Mouse (Mus musculus): ENCODE data around the gene Carns1.

The Carns1 gene

DNA sequence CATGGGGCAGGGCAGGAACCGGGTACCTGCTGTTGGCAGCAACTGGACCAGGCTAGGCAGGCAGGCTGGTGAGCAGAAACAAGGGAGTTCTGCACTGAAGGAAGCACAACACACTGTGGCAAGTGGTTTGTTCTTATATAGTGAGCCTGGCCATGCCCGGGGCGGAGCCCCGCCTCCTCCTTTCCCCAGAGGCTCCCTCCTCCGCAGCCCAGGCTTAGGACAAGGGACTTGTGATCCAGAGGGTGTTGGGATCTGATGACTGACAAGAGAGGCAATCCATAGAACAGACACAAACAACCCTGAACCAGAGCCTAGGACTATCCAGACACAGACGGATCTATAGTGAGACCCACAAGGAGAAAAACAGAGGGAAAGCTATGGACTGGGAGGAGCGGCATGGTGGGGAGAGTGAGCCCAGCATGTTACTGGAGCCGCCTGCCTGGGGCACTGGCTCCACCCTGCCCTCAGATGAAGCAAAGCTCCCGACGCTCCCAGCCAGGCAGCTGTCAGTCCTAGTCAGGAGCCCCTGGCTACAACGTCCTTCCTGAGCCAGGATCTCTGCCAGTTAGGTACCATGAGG lies at the start of gene Carns1:
Carns1 (minus strand) TSS at position 112 of the 580 bp plus-strand sequence.
- no peak for DNase-seq (ENCODE audit: low spot score)

DNA sequence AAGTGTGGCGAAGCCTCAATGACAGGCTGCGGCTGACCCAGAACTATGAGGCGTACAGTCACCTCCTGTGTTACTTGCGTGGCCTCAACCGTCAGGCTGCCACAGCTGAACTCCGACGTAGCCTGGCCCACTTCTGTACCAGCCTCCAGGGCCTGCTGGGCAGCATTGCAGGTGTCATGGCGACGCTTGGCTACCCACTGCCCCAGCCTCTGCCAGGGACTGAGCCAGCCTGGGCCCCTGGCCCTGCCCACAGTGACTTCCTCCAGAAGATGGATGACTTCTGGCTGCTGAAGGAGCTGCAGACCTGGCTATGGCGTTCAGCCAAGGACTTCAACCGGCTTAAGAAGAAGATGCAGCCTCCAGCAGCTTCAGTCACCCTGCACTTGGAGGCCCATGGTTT lies 46.9 kb upstream of the Carns1 start:
- no peak for DNase-seq (ENCODE audit: low spot score)

DNA sequence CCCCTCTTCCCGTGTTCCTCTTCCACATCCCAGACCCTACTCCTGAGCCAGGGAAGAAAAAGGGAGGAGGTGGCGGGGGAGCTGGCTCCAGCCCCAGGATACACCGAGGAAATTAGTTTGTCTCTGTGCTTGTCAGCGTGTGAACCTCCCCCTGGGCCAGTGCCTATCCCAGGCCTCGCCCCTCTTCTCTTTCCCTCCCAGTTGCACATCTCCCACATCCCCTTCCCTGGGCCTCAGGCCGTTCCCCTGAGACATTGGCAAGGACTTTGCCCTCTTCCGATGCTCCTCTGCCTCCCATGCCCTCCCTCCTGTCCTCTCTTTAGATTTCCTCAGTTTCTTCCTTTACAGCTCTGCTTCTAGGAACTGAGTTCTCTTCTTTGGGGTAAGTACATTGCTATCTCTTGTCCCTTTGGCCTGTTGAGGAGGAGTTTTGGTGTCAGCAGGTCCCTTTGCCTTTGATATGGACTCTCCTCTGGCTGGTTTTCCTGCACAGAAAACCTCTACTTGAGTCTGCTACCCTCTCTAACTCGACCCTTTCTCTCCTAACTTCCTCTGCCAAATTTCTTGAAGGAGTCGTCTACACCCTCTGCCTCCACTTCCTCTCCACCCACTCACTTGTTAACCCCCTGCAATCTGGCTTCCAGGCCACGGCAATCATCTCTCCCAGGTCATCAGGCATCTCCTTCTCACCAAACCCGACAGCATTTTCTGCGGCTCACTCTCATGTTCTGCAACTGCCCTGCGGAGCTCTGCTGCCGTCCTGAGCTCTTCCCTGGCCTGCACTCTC lies 45.9 kb upstream of the Carns1 start:
- DNase-seq (ENCODE audit: low spot score) = no peak

DNA sequence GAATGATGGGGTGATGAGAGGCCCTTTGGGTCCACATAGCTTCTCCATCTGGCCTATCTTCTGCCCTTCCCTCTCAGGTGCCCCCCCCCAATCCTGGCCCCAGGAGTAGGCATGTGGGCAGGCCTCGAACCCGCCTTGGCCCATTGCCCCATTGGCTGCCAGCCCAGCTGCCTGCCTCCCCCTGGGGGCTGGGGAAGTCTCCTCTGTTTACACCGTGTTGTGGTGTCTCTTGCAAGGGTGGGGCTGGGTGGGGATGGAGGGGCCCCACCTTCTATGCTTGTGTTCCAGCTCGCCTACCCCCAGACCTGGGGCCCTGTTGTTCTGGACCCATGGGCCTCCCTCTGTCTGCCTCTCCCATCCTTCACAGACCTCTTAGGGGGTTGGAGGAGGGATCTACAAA lies 45.1 kb upstream of the Carns1 start:
- no peak for DNase-seq (ENCODE audit: low spot score)

DNA sequence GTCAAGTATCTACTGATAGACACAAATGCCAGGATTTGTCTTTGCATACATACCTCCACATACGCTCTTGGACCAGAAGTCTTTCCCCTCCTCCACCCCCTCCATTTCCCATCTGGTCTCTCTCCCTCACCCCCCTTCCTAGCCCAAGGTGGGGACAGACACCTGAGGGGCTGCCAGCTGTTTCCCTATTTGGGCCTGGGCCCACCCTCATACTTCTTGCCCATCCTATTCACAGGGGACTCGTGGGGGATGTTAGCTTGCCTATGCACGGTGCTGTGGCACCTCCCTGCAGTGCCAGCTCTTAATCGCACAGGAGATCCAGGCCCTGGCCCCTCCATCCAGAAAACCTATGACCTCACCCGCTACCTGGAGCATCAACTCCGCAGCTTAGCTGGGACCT lies 44.7 kb upstream of the Carns1 start:
- no peak for DNase-seq (ENCODE audit: low spot score)

DNA sequence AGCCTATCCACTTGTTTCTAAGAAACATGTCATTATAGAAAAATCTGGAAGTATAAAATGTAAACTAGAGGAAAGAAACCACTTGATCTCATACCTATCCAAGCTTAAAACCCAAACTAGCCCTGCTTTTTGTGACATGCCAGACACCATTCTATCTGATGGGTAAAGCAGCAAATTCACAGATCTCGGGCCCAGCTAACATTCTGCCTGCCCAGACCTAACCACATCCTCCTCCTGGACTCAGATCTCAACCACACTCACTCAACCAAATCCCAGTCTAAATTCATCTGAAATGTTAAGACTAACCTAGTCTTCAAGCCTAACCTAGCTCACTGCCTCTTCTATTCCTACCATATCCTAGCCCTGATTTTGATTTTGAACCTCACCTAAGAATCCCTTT lies 43.5 kb upstream of the Carns1 start:
- no peak for DNase-seq (ENCODE audit: low spot score)

DNA sequence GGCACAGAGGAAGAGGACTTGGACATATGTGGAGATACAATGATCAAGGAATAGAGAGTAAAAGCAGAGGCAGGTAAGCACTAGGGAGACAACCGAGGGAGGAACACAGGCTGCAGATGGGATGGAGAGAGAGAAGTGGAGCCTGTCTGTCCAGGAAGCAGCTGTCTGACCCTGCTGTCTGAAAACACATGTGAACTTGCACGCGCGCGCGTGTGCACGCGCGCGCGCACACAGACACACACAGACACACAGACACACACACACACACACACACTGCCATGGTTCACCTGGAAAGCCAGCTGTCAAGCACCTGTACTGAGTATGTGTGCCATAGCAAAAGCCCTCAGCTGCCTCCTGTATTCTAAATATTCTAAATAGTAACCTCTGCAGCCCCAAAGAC lies 43.0 kb upstream of the Carns1 start:
- DNase-seq (ENCODE audit: low spot score) = no peak

DNA sequence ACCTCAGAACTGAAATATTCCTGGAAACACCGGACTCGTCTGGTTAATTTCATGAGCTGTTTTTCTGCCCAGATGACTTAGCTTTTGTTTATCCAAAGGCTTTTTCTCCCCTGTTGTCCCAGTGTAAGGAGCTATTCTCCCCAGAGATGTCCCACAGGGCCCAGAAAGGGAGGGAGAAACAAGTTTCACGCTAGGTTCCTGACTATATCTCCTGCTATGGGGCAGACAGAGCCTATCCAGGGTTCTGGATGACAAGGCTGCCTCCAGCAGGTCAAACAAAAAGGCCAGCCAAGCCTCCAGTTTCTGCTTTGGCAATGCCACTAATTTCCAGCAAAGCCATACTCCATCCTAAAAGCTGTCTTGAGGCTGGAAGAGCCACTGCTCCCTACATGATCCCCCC lies 42.6 kb upstream of the Carns1 start:
- no peak for DNase-seq (ENCODE audit: low spot score)

DNA sequence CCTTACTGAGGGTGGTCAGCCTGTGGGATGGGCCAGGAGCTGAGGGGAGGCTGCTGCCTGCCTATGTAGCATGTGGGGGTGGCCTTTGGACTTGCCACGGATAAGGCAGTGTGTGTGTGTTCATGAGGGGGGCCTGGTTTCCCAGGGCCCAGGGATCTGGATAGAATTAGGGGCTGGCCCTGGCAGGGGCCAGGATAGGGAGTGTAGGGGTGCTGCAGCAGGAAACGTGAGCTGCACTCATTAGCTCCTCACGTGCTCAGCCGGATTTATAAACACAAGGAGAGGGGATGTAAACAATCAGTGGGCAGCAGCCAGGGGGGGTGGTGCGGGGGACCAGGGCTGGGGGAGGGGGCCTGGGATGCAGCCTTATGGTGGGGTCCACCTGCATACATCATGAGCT lies 41.9 kb upstream of the Carns1 start:
- DNase-seq (ENCODE audit: low spot score) = no peak

DNA sequence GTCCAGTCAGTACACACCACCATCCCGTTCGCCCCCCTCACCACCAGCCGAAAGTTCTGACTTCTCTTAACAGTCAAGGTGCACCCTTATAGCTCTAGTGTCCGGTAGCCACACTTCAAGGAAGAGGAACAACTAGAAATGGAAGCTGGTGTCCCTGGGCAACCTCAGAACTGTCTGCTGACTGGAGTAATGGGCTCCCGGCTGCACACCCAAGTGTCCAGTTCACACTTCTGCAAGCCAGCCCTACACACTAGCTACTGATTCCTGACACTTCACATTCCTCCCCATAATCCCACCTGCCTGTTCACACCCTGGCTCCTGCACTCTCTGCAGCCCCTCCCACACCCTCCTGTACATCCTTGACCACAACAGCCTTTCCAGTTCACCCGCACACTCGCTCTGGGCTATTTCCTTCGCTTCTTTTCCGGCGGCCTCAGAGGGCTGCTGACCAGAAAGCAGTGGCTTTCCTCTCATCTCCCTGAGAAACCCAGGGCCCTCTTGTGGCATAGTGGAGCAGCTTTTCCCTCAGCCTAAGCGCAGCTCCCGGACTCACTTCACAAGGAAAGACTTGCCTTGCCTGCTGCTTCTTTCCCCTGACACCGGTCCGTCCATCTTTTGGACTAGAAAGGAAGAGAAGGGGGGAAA lies 40.9 kb upstream of the Carns1 start:
- no peak for DNase-seq (ENCODE audit: low spot score)

DNA sequence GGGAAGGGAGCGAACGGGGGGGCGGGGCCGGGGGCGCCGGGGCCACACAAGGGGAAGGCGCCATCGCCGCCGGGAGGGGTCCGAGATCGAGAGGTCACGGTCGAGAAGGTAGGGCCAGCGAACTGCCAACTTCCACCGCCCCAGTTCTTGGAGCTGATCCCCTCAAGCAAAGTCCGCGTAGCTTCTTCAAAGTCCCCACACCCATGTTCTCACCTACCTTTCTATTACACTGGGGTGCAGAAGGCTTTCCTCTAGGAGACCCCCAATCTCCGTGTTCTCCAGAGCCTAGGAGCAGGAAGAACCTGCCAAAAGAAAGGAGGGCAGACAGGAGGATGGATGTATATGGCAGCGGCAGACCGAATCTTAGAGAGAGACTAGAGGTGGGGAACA lies 40.2 kb upstream of the Carns1 start:
- DNase-seq (ENCODE audit: low spot score) = no peak

DNA sequence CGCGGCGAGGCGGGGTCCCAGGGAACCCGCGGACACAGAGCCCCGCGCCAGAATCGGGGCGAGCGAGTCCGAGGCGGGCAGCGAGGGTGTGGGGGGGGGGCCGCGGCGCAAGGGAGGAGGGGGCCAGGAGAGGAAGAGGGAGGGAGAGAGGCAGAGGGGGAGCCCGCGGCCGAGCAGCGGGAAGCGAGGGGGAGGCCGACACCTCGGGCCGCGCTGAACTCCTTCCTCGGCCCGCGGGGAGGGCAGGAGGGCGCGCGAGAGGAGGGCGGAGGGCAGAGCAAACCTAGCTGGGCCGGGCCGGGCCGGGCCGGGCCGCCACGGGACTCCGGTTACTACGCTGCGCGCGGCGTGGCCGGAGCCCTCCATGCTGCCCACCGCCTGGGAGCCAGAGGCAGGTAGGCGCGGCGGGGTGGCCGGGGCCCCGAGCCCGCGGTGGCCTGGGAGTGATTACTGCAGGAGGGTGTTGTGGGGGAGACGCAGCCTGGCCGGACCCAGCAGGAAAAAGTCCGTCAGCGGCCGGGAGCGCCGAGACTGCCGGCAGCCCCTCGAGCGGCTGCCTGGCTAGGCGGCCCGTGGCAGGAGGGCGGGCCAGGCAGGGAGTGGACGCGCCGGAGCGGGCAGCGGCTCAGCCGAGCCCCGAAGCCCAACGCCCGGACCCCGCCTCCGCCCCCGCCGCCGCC lies 39.6 kb upstream of the Carns1 start:
- no peak for DNase-seq (ENCODE audit: low spot score)

DNA sequence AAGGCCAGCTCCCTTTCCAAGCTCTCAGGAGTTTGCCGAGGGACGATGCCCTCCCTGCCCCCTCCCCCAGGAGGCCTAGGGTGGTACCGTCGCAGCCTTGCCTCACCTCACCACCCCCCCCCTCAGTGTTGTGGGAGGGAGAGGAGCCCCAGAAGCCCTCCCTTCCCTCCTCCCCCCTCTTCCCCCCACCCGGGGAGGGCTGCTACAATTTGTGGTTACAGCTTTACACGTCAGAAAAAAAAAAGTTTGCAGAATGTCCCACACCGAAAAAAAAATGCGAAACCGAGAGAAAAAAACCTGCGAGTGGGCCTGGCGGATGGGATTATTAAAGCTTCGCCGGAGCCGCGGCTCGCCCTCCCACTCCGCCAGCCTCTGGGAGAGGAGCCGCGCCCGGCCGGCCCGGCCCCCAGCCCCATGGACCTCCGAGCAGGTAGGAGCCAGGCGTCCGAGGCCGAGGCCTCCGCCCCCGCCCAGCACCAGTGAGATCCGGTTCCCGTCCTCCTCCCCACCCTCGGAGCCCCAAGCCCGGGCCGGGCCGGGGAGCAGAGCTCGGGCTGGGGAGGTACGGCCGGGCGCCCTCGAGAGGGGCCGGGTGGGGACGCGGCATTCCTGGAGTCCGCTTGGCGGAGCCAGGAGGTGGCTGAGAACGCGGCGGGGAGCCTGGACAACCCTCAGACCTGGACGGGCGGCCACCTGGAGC lies 38.9 kb upstream of the Carns1 start, which contains the start of the genes Clcf1 and AC109138.7:
Clcf1 (plus strand) TSS at position 168 of the 700 bp plus-strand sequence.
AC109138.7 (plus strand) TSS at position 287 of the 700 bp plus-strand sequence.
- no peak for DNase-seq (ENCODE audit: low spot score)

DNA sequence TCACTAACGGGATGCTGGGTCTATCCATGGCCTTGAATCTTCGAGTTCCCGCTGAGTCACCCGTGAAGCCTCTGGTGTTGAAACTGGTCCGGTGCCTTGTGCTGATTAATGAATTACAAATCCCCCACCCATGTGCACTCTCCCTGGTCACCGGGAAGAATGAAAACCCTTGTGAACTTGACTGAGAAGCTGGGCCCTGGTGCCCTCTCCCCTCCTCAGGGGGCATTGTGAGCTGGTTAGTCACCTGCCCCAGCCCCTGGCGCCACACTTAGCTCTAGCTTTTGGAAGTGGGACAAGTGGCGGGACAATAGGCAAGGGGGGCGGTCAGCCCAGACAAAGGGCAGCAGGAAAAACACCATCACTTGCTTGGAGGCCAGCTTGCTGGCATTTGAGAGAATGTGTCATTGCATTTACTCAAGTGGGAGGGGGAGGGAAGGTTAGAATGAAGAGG lies 38.3 kb upstream of the Carns1 start:
- DNase-seq (ENCODE audit: low spot score) = no peak

DNA sequence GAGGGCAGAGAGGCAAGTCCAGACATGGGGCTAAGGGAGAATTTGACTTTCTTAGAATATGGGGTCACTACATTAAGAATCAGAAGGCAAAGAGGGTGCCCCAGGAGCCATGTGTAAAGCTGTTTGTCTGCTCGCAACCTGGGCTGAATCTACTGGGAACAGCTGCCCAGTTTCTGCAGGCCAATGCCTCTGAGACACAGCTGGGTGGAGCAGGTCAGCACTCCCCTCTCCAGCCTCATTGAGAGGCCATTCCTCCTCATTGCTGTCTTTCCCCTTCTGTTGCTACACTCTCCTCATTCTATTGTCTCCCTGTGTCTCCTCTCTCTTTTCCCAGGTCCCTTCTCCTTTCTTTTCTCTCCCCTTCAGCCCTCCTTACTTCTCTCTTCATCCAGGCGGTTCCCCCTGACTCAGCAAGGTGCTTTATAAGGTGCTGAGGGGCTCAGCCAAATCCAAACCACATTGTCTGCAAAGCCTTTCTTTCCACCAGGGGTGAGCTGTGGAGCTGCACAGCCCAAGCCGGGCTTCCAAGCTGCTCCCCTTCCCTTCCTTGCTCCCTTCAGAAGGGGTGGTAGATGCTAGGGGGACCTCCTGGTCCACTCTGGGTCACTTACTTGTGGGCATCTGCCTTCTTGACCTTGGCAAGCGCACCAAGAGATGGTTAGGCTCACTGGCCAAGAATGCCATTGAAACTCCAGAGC lies 36.8 kb upstream of the Carns1 start:
- DNase-seq (ENCODE audit: low spot score) = no peak

DNA sequence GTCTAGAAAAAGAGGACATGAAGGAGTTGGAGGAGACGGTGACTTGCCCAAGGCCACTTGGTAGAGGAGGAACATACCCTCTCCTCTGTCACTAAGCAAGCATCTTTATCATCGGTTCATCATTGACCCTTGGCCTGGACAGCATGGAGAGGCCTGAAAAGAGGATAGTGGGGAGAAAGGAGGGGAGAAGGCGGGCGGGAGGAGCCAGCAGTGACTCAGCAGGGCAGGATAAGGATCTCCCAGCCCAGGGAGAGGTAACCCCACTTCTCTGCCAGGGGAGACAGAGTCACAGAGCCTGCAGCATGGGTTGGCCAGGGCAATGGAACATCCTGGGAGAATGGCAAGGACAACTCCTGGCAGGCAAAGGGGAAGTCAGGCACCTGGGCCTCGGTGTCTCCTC lies 33.3 kb upstream of the Carns1 start:
- no peak for DNase-seq (ENCODE audit: low spot score)

DNA sequence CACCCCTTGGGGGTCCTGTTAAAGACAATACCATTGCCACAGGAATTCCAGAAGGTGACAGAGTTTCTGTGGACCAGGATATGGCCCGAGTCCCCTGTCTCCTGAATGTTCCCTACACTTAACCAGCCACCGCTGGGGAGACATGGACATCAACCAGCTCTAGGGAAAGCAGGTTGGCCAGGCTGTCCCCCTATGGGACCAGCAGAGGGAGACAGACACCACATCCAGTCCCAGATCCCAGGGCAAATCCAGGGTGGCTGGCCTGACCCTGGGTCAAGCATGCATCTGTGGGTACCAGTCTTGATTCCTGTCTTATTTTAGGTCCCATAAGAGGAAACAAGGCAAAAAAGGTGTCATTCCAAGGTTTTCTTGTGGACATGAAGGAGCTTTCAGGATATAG lies 31.7 kb upstream of the Carns1 start:
- DNase-seq (ENCODE audit: low spot score) = no peak

DNA sequence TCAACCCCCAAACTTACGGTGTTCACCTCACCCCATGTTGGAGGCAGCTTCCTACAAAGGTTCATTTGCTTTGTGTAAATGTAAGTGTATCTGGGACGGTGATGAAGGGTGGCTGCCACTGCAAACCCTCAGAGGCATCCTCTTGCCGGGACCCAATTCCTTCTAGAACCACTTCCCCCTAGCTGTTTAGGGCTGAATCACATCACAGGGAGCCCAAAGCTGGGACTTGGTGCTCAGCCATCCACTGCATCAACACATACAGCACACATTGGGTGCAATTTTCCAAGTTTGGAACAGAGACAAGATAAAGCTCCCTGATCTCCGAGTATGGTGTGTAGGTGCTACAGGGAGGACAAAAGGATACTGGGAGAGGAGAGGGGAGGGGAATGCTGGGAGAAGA lies 29.6 kb upstream of the Carns1 start:
- no peak for DNase-seq (ENCODE audit: low spot score)

DNA sequence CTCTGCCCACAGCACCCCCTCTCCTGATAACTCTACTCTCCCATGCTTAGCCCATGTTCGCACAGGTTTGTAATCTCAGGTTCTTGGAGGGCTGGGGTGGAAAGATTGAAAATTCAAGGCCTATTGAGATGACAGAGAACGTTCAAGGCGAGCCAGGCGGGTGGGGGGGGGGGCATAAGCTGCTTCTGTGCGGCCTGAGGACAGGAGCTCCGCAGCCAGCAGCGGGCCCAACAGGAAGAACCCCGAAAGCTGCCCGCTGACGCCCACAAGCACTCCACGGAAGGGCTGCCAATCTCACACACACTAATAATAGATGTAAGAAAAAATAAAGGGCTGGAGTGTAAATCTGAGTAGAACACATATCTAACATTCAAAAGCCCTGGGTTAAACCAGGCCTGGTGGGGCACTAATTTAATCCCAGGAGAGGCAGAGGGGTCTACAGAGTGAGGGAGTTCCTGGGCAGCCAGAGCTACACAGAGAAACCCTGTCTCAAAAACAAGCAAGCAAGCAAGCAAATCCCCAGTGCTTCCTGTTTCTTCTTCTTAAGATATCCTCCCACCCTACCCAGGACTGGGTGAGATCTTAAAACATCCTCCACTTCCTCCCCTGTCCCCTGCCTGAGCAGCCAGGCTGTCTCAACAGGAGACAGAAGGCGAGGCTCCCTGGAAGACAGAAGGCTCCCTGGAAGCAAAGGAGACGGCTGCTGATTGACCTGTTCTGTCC lies 28.5 kb upstream of the Carns1 start:
- no peak for DNase-seq (ENCODE audit: low spot score)

DNA sequence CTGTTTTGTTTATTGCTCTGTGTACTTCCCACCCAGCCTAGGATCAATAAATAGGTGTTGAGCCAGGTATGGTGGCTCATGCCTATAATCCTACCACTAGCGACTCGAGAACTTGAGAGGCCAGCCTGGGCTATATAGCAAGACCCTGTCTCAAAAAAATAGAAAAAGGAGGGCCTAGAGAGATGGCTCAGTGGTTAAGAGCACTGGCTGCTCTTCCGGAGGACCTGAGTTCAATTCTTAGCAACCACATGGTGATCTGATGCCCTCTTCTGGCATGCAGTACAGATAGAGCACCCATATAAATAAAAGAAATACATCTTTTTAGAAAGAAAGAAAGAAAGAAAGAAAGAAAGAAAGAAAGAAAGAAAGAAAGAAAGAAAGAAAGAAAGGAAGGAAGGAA lies 27.9 kb upstream of the Carns1 start:
- DNase-seq (ENCODE audit: low spot score) = no peak

DNA sequence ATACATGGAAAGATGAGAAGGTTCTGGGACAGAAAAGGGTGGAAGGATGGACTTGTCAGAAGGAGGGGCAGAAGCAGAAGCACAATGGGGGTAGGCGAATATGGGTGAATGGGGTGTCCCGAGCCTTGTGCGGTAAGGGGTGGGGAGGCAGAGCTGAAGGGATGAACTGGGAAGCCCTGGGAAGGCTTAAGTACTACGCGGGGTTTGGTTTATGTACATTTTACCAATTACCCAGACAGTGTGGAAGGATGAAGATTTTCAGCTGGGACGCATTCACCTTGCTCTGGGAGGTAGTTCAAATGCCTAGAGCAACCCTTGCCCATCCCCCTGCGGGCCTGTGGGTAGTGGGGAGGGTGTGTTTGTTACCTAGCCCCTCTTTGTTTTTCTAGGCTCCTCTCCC lies 26.9 kb upstream of the Carns1 start:
- DNase-seq (ENCODE audit: low spot score) = no peak

Data from ovary, adult 18-20 months (tissue).